Mouse (Mus musculus): ENCODE results near the gene Gm10134.

- TF ChIP-seq CTCF (IDR thresholded peaks at IDR 0.05; ENCODE audit: control insufficient read depth, insufficient read depth, low read length): no peak
- no peak for TF ChIP-seq POLR2A (IDR thresholded peaks at IDR 0.05; ENCODE audit: borderline replicate concordance, control insufficient read depth, low read depth, low read length)
Observed at GRCm38 (mm10) chr2:28533901-28534435, 28.1 kb downstream of the Gm10134 start.

Data from bone marrow, adult 2 months (tissue).